Mouse (Mus musculus) 3T3-L1 (cell line): ENCODE measurements around the gene Syngr1.

ENCODE experiments used
- DNase-seq: peaks from one replicate; pipeline ENCODE4 v3.0.0-alpha.2; 2015; ENCODE audit warnings: low read depth, low spot score

Gene Syngr1

GRCm38 (mm10) chr15:80090155-80090554 lies 979 bp upstream of the Syngr1 start:
- no peak for DNase-seq

- DNase-seq, result no peak
Measured at GRCm38 (mm10) chr15:80090741-80091120, 403 bp upstream of the Syngr1 start.

GRCm38 (mm10) chr15:80092041-80092441 lies 907 bp downstream of the Syngr1 start:
- DNase-seq, result no peak

- DNase-seq, result peak; percentile 72
Measured at GRCm38 (mm10) chr15:80092599-80092998, 1.5 kb downstream of the Syngr1 start.

GRCm38 (mm10) chr15:80094201-80094600 lies 3.1 kb downstream of the Syngr1 start:
- no peak for DNase-seq

GRCm38 (mm10) chr15:80095596-80095995 lies 4.5 kb downstream of the Syngr1 start:
- DNase-seq, result peak; percentile 56

- DNase-seq, result no peak
Measured at GRCm38 (mm10) chr15:80096406-80096805, 5.3 kb downstream of the Syngr1 start.

GRCm38 (mm10) chr15:80096946-80097881 lies 6.1 kb downstream of the Syngr1 start:
- DNase-seq, result no peak

GRCm38 (mm10) chr15:80097999-80098461 lies 6.9 kb downstream of the Syngr1 start:
- no peak for DNase-seq

- peak; percentile 92 for DNase-seq
Measured at GRCm38 (mm10) chr15:80098809-80099208, 7.7 kb downstream of the Syngr1 start.

- no peak for DNase-seq
Measured at GRCm38 (mm10) chr15:80099477-80099876, 8.3 kb downstream of the Syngr1 start.

- DNase-seq, result no peak
Measured at GRCm38 (mm10) chr15:80100196-80100595, 9.1 kb downstream of the Syngr1 start.

- no peak for DNase-seq
Measured at GRCm38 (mm10) chr15:80100871-80101270, 9.7 kb downstream of the Syngr1 start.

GRCm38 (mm10) chr15:80101503-80101902 lies 10.4 kb downstream of the Syngr1 start:
- DNase-seq, result no peak

GRCm38 (mm10) chr15:80102495-80102894 lies 11.4 kb downstream of the Syngr1 start:
- no peak for DNase-seq

- DNase-seq, result no peak
Measured at GRCm38 (mm10) chr15:80105490-80106410, 14.6 kb downstream of the Syngr1 start.

GRCm38 (mm10) chr15:80107143-80107542 lies 16.0 kb downstream of the Syngr1 start:
- DNase-seq, result no peak

GRCm38 (mm10) chr15:80107575-80107974 lies 16.4 kb downstream of the Syngr1 start:
- DNase-seq, result no peak

GRCm38 (mm10) chr15:80111436-80111835 lies 20.3 kb downstream of the Syngr1 start:
- DNase-seq, result no peak

GRCm38 (mm10) chr15:80112499-80112898 lies 21.4 kb downstream of the Syngr1 start:
- DNase-seq, result no peak

- no peak for DNase-seq
Measured at GRCm38 (mm10) chr15:80114414-80114813, 23.3 kb downstream of the Syngr1 start.

GRCm38 (mm10) chr15:80115256-80115655 lies 24.1 kb downstream of the Syngr1 start:
- DNase-seq, result no peak
